Mouse (Mus musculus): ENCODE results near the gene Gm37240.

Gm37240 gene

GRCm38 (mm10) chr3:85635126-85635419 lies 252.2 kb downstream of the Gm37240 start:
- no peak for DNase-seq (ENCODE audit: low spot score in 2 of 2)

DNA sequence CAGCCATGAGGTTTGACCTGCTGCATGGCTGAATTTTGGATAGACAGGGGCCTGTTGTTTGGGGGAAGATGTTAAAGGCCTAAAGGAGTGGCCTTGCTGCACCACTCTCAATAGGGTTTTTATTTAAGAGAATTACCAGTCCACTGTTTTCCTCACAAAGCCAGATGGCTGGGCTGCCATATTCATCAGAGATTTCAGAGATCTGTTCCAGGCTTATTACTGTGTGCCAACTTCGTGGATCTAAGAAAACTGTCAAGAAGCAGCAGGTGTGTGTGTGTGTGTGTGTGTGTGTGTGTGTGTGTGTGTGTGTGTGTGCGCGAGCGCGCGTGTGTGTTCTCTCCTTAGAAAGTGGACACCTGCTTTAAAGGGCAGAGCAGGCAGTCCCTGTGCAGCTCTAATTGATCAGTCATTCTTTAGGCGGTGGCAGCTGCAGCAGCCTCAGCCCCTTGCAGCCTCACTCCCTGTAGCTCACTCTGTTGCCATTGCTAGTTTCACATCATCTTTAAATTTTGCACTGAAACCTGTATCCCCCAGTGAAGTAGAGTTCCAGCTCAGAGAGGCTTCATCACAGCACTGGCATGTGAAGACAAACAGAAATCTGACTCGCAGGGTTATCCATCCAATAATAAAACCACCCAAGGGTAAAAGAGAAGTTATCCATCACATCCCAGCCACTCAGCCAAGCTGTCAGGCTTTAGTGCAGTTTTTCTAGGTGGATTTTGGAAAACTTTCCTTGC lies 252.8 kb downstream of the Gm37240 start:
- no peak for DNase-seq (ENCODE audit: low spot score in 2 of 2)

- no peak for DNase-seq (ENCODE audit: low spot score in 2 of 2)
Measured at GRCm38 (mm10) chr3:85633733-85634132, 253.6 kb downstream of the Gm37240 start.

GRCm38 (mm10) chr3:85629895-85630510 lies 257.3 kb downstream of the Gm37240 start:
- DNase-seq (ENCODE audit: low spot score in 2 of 2): no peak

DNA sequence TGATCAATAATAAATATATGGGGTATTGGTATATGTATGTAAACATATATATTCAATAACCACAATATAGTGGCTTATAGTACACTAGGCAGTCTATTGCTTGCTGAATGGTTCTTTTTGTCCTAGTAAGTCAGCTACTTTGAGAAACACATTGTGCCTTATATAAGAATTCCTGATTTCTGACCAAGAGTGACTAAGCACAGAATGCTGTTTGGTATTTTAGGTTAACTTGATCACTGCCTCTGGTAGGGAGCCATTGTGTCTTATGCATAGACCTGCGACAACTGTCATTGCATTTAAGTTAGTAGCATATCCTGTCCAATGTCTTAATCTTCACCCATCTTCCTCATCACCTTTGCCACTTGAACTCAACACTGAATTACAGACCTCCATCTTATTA lies 267.6 kb downstream of the Gm37240 start:
- no peak for DNase-seq (ENCODE audit: low spot score in 2 of 2)

DNA sequence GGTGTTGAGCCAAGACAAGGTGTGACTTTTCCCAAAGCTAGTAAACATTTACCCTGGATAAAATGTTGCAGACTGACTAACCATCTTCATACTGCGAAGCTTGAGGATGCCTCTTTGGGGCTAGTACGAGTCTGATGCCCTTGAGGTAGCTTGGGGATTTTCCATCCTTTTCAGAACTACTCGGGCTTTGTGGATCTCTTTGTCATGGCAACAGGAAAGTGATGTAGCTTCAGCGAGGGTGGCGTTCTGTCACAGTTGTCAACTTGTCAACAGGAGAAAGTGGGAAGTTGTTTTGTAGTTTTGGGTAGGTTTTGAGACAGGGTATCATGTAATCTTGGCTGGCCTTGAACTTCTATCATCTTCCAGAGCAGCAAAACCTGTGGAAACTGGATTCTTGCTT lies 268.0 kb downstream of the Gm37240 start:
- DNase-seq (ENCODE audit: low spot score in 2 of 2): no peak

DNA sequence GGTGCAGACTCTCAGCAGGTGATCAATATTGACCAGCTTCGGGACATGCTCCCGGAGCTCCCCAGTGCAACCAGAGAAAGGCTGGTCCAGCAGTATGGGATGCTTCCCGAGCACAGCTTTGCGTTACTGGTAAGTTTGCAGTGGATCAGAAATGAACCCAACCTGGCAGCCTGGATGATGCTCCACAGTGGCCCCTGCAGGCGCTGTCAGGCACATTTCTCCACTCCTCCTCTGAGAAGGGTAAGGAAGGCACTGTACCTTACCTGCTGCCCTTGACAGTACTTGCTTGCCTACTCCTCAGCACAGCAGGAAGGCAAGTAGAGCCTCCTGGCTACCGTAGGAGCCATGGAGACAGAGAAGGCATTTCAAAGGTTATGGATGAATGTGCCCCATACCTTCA lies 268.4 kb downstream of the Gm37240 start:
- DNase-seq (ENCODE audit: low spot score in 2 of 2): no peak

DNA sequence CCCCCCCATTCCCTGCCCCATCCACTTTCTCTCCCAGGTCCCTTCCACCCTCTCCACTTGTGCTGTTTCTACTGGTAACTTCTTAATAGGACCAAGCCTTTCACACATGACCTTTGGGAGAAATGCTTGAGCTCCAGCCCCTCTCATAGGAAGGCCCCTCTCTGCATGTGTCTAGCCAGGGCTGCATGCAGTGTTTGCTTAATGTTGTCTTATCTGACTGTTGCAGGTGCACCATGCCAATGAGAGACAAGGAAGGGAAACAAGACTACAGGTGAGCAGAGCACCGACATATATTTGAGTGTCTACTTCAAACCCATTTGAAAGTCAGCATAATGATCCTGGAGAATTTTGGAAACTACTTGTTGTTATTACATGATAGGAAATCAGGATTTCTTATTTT lies 270.9 kb downstream of the Gm37240 start:
- no peak for DNase-seq (ENCODE audit: low spot score in 2 of 2)

DNA sequence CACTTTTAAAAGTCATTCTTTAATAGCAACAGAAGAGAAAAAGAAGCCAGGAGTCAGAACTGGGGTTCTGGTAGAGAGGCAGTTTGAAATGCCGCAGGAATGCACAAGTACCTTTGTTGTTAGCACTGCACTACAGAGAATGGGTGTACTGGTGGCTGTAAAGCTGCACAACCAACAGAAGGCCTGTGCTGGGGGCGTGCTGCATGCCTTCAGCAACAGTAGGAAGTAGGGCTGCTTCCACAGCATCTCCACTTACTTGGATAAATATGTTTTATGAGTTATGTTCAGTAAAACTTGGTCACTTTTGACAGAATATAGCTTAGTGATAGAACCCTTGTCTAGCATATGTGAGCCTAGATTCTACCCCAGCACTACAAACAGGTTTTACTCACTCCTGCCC lies 279.6 kb downstream of the Gm37240 start:
- no peak for DNase-seq (ENCODE audit: low spot score in 2 of 2)

- no peak for DNase-seq (ENCODE audit: low spot score in 2 of 2)
Measured at GRCm38 (mm10) chr3:85606912-85607311, 280.4 kb downstream of the Gm37240 start.

DNA sequence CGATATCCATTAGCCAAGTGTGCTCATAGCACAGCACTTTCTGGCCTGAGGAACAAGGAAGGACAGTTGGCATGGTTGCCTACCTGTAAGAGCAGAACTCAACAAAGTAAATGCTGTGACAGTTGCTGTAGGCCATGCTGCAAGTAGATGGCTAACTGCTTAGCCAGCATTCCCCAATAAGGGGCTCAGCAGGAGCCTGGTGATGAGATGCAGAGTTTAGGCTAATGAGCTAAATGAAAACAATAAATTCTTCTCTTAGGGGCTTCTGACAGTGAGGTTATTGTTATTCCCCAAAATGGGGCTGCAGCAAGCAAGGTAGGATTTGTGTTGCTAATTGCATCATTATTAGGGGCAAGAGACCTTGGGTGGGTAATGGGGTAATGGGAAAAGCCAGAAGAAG lies 283.5 kb downstream of the Gm37240 start:
- no peak for DNase-seq (ENCODE audit: low spot score in 2 of 2)

DNA sequence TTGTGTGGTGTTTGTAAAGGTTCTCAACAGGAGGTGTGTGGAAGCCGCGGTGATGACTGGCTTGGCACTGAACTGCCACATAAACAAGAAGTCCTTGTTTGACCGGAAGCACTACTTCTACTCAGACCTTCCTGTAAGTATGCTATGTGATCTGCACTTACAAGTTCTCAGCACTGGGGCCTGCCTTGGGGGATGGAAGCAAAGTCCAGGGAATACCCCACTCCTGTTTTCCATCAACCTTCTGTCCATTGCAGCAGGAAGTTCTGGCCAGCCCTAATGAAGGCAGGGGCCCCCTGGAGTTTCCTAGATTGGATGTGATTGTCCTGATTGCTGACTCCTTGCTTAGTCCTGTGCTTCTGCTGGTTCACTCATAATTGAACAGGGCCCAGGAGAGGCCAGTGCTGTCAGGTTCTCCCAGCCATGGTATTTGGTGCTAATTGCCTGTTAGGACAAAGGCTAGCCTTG lies 285.4 kb downstream of the Gm37240 start:
- DNase-seq (ENCODE audit: low spot score in 2 of 2): no peak

DNA sequence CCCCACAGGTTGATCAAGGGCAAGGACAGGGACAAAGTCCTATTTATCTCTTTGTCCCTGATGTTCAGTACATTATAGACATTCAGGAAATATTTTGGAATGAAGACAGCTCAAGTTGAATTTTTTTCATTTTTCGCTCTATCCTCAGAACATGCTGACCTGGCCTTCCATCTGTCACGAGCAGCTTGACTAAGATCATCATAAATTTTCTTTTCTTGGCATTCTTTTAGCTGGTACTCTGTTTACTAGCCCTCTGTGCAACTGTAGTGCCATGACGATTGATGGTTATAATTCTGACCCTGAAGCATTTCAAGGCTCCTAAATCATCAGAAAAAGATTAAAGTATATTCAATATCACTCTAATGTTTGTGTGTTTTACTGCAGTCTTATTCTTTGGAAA lies 287.8 kb downstream of the Gm37240 start:
- DNase-seq (ENCODE audit: low spot score in 2 of 2): no peak

- no peak for DNase-seq (ENCODE audit: low spot score in 2 of 2)
Measured at GRCm38 (mm10) chr3:85594452-85594851, 292.9 kb downstream of the Gm37240 start.

- DNase-seq (ENCODE audit: low spot score in 2 of 2): no peak
Measured at GRCm38 (mm10) chr3:85592640-85593252, 294.6 kb downstream of the Gm37240 start.

DNA sequence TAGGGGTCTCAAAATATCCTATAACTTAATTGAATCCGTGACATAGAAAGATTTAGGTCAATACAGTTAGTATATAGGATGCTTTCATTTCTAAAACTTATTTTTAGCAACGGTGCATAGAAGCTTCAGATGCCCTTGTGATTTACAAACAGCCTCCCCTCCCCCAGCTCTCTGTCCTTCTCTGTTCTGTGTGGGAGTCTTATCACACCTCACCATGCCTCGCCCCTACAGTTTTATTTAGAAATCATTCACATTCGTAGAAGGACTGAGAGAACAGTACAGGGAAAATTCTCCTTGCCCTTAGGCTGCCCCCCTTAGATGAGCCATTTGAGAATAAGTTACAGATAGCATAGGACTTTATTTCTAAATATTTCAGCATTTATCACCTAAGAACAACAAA lies 295.3 kb downstream of the Gm37240 start:
- no peak for DNase-seq (ENCODE audit: low spot score in 2 of 2)

- DNase-seq (ENCODE audit: low spot score in 2 of 2): no peak
Measured at GRCm38 (mm10) chr3:85590090-85590754, 297.1 kb downstream of the Gm37240 start.

- DNase-seq (ENCODE audit: low spot score in 2 of 2): no peak
Measured at GRCm38 (mm10) chr3:85588701-85589100, 298.6 kb downstream of the Gm37240 start.

GRCm38 (mm10) chr3:85584966-85585365 lies 302.4 kb downstream of the Gm37240 start:
- no peak for DNase-seq (ENCODE audit: low spot score in 2 of 2)

- DNase-seq (ENCODE audit: low spot score in 2 of 2): no peak
Measured at GRCm38 (mm10) chr3:85583194-85583593, 304.1 kb downstream of the Gm37240 start.

- no peak for DNase-seq (ENCODE audit: low spot score in 2 of 2)
Measured at GRCm38 (mm10) chr3:85582726-85583125, 304.6 kb downstream of the Gm37240 start.

All from spleen, postnatal 4 days (tissue).